Mouse (Mus musculus): ENCODE measurements around the gene Tmem140. TPM values are rescaled to one million over a fixed set of nuclear protein-coding genes. Genes with fewer than 3 reads are reported as not detected.

The Tmem140 gene
- polyA plus RNA-seq, 1 experiment from 2014 or later: 6.2 TPM

DNA sequence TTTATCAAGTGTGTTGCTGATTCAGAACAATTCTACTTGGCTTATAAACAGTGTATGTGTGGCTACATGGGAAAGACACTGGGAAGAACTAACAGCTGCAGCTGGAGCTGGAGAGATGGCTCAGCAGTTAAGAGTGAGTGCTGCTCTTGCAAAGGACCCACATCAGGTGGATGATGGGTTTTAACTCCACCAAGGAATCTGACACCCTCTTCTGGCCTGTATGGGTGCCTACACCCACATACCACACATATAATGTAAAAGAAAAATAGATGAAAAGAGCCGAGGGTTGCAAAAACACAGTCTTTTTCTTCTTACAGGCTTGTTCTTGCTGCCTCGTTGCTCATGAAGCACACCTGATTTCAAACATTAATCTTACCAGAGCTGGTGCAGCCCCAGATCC, 43.2 kb downstream of the Tmem140 start:
- DNase-seq (ENCODE audit: low spot score) (no peak), ATAC-seq (replicated peaks; ENCODE audit: low FRiP score, low read depth) (no peak)
- Histone ChIP-seq H3K4me2 (ENCODE audit: low read length) (no peak overlapping the region), H3K27ac (no peak overlapping the region), H3K9ac (ENCODE audit: low read depth, low read length) (no peak overlapping the region), H3K9me3 (replicated peaks; ENCODE audit: low read length) (no peaks in the 10 kb centered on the region), H3K4me1 (replicated peaks; ENCODE audit: insufficient read depth, low read length) (no peaks in the 10 kb centered on the region), H3K36me3 (ENCODE audit: insufficient read depth, low read length) (peaks cover 33% of the 10 kb centered on the region), H3K27me3 (ENCODE audit: insufficient read depth, low read length) (no peaks in the 10 kb centered on the region), H3K4me3 (replicated peaks; ENCODE audit: low read depth, low read length) (no peak overlapping the region)
- WGBS: 65% methylated on average over 2 of the region's 2 CpGs
- TF ChIP-seq CTCF (IDR thresholded peaks at IDR 0.05; ENCODE audit: low read depth): peak; percentile 25; the same call in 1 of the 2 replicates

DNA sequence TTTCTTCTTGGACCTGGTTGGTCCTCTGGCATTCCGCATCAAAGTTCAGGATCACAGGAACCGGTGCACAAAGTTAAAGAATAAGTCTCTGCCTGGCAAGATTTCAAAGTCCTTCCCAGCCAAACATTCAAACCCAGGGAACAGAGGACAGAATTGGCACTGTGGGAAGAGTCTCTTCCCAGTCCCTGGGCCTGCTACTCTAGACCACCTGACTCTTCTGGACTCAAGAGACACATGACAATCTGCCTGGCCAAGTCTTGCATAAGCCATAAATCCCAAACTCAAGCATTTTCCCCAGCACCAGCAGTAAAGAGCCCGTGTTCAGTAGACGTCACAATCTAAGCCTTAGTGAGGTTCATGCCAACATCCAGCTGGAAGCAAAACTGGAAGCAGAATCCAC, 43.7 kb downstream of the Tmem140 start:
- peak; percentile 42 for ATAC-seq (replicated peaks; ENCODE audit: low FRiP score, low read depth)
- H3K4me1 ChIP-seq (replicated peaks; ENCODE audit: insufficient read depth, low read length): no peaks in the 10 kb centered on the region
- no peak overlapping the region for H3K4me2 ChIP-seq (ENCODE audit: low read length)
- no peak overlapping the region for H3K27ac ChIP-seq
- H3K36me3 ChIP-seq (ENCODE audit: insufficient read depth, low read length): peaks cover 29% of the 10 kb centered on the region
- 78% methylated on average over 4 of the region's 4 CpGs for WGBS
- no peak overlapping the region for H3K9ac ChIP-seq (ENCODE audit: low read depth, low read length)
- no peak for DNase-seq (ENCODE audit: low spot score)
- no peak for TF ChIP-seq CTCF (IDR thresholded peaks at IDR 0.05; ENCODE audit: low read depth)
- H3K9me3 ChIP-seq (replicated peaks; ENCODE audit: low read length): no peaks in the 10 kb centered on the region
- H3K4me3 ChIP-seq (replicated peaks; ENCODE audit: low read depth, low read length): no peak overlapping the region
- H3K27me3 ChIP-seq (ENCODE audit: insufficient read depth, low read length): no peaks in the 10 kb centered on the region

DNA sequence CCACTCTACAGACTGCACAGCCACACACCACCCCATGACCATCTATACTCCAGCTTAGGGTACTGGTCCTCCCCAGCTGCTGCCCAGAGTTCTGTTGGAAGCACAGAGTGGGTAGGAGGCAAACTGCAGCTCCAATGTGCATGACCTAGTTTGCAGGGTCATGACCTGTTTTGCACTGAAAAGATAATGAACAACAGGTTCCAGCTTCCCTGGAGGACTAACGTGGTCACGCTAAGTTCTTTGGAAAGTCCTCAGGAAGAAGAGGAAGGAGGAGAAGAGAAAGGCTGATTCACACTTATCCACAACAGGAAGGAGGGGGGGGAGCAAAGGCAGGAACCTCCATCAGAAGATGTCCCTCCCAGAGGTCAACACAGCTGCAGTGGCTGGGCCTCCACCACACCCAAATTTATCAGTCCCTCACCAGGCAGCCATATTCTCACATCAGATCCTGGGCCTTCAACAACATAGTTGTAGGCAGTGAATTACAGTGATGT, 44.2 kb downstream of the Tmem140 start:
- peak; percentile 21 for ATAC-seq (replicated peaks; ENCODE audit: low FRiP score, low read depth)
- Histone ChIP-seq H3K27ac (no peak overlapping the region), H3K4me1 (replicated peaks; ENCODE audit: insufficient read depth, low read length) (no peaks in the 10 kb centered on the region), H3K9ac (ENCODE audit: low read depth, low read length) (no peak overlapping the region), H3K36me3 (ENCODE audit: insufficient read depth, low read length) (peaks cover 29% of the 10 kb centered on the region), H3K9me3 (replicated peaks; ENCODE audit: low read length) (no peaks in the 10 kb centered on the region), H3K27me3 (ENCODE audit: insufficient read depth, low read length) (no peaks in the 10 kb centered on the region), H3K4me3 (replicated peaks; ENCODE audit: low read depth, low read length) (no peak overlapping the region), H3K4me2 (ENCODE audit: low read length) (no peak overlapping the region)
- 67% methylated on average over 2 of the region's 2 CpGs for WGBS
- no peak for DNase-seq (ENCODE audit: low spot score)
- TF ChIP-seq CTCF (IDR thresholded peaks at IDR 0.05; ENCODE audit: low read depth): no peak

DNA sequence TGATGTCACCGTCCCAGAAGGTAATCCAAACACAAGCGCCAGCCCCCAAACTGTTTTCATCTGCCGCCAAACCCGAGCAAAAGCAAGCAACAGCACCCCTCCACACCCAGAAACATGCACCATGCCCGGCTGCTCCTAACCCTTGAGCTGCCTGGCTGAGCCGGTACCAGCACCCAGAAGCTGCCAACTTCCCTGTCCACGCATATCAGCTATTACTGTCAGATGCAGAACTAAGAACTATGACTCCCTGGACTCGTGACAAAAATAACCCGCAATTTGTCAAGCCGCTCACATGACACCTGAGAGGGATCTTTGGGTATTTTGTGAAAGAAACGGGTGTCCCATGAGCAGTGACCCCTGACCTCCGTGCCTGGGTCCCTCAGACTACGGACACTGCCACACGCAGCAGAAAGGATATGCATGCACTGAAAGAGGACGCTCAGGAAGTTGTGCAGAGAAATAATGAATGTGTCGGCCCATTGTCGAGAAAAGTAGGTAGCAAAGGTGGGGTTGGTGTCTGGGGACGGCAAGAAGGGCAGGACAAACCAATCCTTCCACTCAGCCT, 44.8 kb downstream of the Tmem140 start:
- H3K4me3 ChIP-seq (replicated peaks; ENCODE audit: low read depth, low read length): no peak overlapping the region
- peaks cover 29% of the 10 kb centered on the region for H3K36me3 ChIP-seq (ENCODE audit: insufficient read depth, low read length)
- WGBS: 78% methylated on average over 18 of the region's 18 CpGs
- H3K9ac ChIP-seq (ENCODE audit: low read depth, low read length): no peak overlapping the region
- H3K4me2 ChIP-seq (ENCODE audit: low read length): no peak overlapping the region
- no peaks in the 10 kb centered on the region for H3K4me1 ChIP-seq (replicated peaks; ENCODE audit: insufficient read depth, low read length)
- no peak overlapping the region for H3K27ac ChIP-seq
- ATAC-seq (replicated peaks; ENCODE audit: low FRiP score, low read depth): no peak
- H3K27me3 ChIP-seq (ENCODE audit: insufficient read depth, low read length): no peaks in the 10 kb centered on the region
- TF ChIP-seq CTCF (IDR thresholded peaks at IDR 0.05; ENCODE audit: low read depth): no peak
- DNase-seq (ENCODE audit: low spot score): no peak
- no peaks in the 10 kb centered on the region for H3K9me3 ChIP-seq (replicated peaks; ENCODE audit: low read length)

DNA sequence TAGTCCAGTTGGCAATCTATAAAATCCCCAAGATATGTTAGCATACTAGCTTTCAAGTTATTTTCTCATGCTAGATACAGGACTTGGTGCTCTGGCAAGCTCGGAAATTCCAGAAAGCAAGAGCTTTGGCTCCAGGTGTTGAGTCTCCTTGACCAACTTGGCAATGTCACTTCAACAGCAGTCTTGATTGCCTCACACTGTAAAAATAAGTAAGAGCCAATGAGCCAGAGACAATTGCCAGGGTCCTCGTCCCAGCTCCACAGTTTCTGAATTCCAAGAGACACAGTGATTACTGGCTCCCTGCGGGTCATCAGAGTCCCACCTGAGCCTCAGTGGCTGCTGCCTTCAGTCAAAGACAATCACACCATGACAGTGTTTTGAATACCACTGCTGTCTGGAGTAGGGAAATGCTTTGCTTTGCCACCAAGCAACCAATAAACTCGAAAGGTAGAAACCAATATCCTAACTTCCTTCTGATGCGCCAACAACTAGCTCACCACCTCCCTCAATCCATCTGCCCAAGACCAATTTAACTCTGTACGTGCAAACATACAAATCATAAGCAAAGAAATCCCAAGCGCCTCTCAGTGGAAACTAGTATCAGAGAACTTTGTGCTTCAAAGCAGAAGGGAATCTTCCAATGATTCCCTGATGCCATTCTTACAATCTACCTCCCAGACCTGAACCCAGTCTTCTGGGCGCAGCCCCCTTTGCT, 46.8 kb downstream of the Tmem140 start:
- ATAC-seq (replicated peaks; ENCODE audit: low FRiP score, low read depth): no peak
- no peak for TF ChIP-seq CTCF (IDR thresholded peaks at IDR 0.05; ENCODE audit: low read depth)
- no peaks in the 10 kb centered on the region for H3K4me1 ChIP-seq (replicated peaks; ENCODE audit: insufficient read depth, low read length)
- no peak overlapping the region for H3K27ac ChIP-seq
- WGBS: 36% methylated on average over 8 of the region's 8 CpGs
- DNase-seq (ENCODE audit: low spot score): no peak
- H3K4me2 ChIP-seq (ENCODE audit: low read length): peak overlapping the region; percentile 72
- peak overlapping the region; percentile 62 for H3K4me3 ChIP-seq (replicated peaks; ENCODE audit: low read depth, low read length)
- H3K9me3 ChIP-seq (replicated peaks; ENCODE audit: low read length): no peaks in the 10 kb centered on the region
- H3K36me3 ChIP-seq (ENCODE audit: insufficient read depth, low read length): peaks cover 18% of the 10 kb centered on the region
- no peaks in the 10 kb centered on the region for H3K27me3 ChIP-seq (ENCODE audit: insufficient read depth, low read length)
- H3K9ac ChIP-seq (ENCODE audit: low read depth, low read length): peak overlapping the region; percentile 66

DNA sequence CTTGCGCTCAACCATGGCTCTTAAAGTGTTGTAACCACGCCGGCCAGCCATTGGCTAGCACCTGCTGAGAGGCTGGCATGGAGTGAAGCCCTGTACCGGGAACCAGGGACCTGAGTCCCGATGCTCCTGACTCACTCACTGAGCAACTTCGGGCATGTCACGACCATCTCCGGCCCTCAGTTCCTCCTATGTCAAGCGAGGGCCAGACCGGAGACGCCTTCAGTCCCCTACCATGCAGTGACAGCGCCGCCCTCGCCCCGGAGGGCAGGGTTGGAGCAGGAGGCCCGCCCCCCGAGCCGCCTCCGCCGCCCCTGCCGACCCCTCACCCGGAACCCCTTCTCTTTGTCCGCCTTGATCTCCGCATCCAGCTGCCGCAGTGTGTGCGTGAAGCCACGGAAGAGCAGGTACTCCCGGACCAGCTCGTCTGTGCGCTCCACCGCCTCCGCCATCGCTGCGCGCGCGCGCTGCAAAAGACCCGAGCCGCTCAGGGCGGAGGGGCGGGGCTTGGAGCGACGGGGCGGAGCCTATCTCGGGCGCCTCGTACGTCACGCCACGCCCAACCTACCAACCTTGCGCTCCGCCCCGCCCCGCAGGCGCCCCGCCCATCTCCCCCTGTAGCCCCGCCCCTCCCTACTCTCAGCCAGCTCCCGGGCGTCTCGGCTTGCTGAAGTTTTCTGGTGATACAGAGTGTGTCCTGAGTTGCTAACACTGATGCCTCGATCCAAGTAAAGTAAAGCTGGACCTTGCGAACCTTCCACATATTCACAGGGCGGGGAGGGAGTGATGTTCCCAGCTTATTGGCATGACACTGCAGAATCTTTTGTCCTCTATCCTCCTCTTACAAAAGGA, 47.6 kb downstream of the Tmem140 start, which contains the start of gene Wdr91:
TSS of gene Wdr91 (minus strand) at position 506 of the 849 bp plus-strand sequence.
- Histone ChIP-seq H3K27me3 (ENCODE audit: insufficient read depth, low read length) (no peaks in the 10 kb centered on the region), H3K4me1 (replicated peaks; ENCODE audit: insufficient read depth, low read length) (no peaks in the 10 kb centered on the region), H3K9me3 (replicated peaks; ENCODE audit: low read length) (no peaks in the 10 kb centered on the region), H3K4me2 (ENCODE audit: low read length) (peak within 1 kb of the TSS; percentile 72), H3K9ac (ENCODE audit: low read depth, low read length) (peak within 1 kb of the TSS; percentile 66), H3K27ac (peak within 1 kb of the TSS; percentile 72), H3K36me3 (ENCODE audit: insufficient read depth, low read length) (peaks cover 18% of the 10 kb centered on the region), H3K4me3 (replicated peaks; ENCODE audit: low read depth, low read length) (peak within 1 kb of the TSS; percentile 62)
- WGBS: under 1% methylated on average over 64 of the region's 64 CpGs
- ATAC-seq (replicated peaks; ENCODE audit: low FRiP score, low read depth): peak; percentile 87
- TF ChIP-seq CTCF (IDR thresholded peaks at IDR 0.05; ENCODE audit: low read depth): peak; percentile 16; the same call in 1 of the 2 replicates
- DNase-seq (ENCODE audit: low spot score): peak; percentile 95
